Mouse (Mus musculus) bone marrow macrophage, adult 2 months (primary cell): ENCODE data around the gene Eef1a1. TPM values are rescaled to one million over a fixed set of nuclear protein-coding genes. Genes with fewer than 3 reads are reported as not detected.
A peak's percentile ranks its signal among the peaks of the same experiment; 100 is the strongest.
"Not testable (repeated sequence)": the region's sequence is repeated elsewhere in the genome, so short reads cannot be mapped to it uniquely, and the experiment has no call there.

Experiments
- H3K27ac ChIP-seq: 2 replicates; pipeline ENCODE4 v1.5.1; 2012; ENCODE audit warnings: low read depth, low read length; ENCODE audit not compliant: insufficient read depth
- H3K4me1 ChIP-seq: 2 replicates; pipeline ENCODE4 v1.6.1; 2012; ENCODE audit warnings: low read length; ENCODE audit not compliant: control insufficient read depth, insufficient read depth
- H3K4me3 ChIP-seq: 2 replicates; pipeline ENCODE4 v1.5.1; 2012; ENCODE audit warnings: mild to moderate bottlenecking, low read length, moderate library complexity; ENCODE audit not compliant: insufficient read depth
- CTCF ChIP-seq: IDR thresholded peaks from 2 replicates; pipeline ENCODE4 v1.5.1; 2012; ENCODE audit warnings: low read depth, mild to moderate bottlenecking, low read length, moderate library complexity
- POLR2A ChIP-seq: IDR thresholded peaks from 2 replicates; pipeline ENCODE4 v1.6.1; 2012; ENCODE audit warnings: mild to moderate bottlenecking, low read depth, low read length, borderline replicate concordance
- polyA plus RNA-seq: library from polyadenylated mRNA; stranded (reverse); fragments of >200 nt; gene quantifications from 2 replicates; pipeline ENCODE4 v1.2.4, GENCODE M21; 2012; ENCODE audit not compliant: missing spikeins, insufficient read depth, insufficient read length

Eef1a1 gene
- polyA plus RNA-seq, 1 experiment: 6,850 TPM

GRCm38 (mm10) chr9:78492254-78492653 is 3.3 kb upstream of the Eef1a1 start:
- H3K4me1 ChIP-seq: peaks cover 13% of the 10 kb centered on the region
- no peak for TF ChIP-seq CTCF
- TF ChIP-seq POLR2A: no peak

GRCm38 (mm10) chr9:78491169-78491568 is 2.2 kb upstream of the Eef1a1 start:
- TF ChIP-seq CTCF: no peak
- no peak for TF ChIP-seq POLR2A
- Histone ChIP-seq H3K4me3 (no peak overlapping the region), H3K27ac (no peak overlapping the region), H3K4me1 (peaks cover 13% of the 10 kb centered on the region)

More at GRCm38 (mm10) chr9:78492254-78492653, 3.3 kb upstream of the Eef1a1 start:
- no peak overlapping the region for H3K4me3 ChIP-seq
- no peak overlapping the region for H3K27ac ChIP-seq

GRCm38 (mm10) chr9:78488021-78488420 is 930 bp downstream of the Eef1a1 start:
- Histone ChIP-seq H3K4me1 (peaks cover 11% of the 10 kb centered on the region), H3K27ac (peak overlapping the region; percentile 74; the same call in 1 of the 2 replicates), H3K4me3 (peak overlapping the region; percentile 71)

GRCm38 (mm10) chr9:78484660-78485059 is 4.3 kb downstream of the Eef1a1 start:
- H3K4me3 ChIP-seq: no peak overlapping the region
- peaks cover 11% of the 10 kb centered on the region for H3K4me1 ChIP-seq
- TF ChIP-seq CTCF: no peak
- TF ChIP-seq POLR2A: no peak
- no peak overlapping the region for H3K27ac ChIP-seq

- Histone ChIP-seq H3K27ac (peak overlapping the region; percentile 98), H3K4me3 (peak overlapping the region; percentile 84), H3K4me1 (peaks cover 3% of the 10 kb centered on the region; the same call in 1 of the 2 replicates)
- TF ChIP-seq POLR2A (no peak), CTCF (no peak)
Observed at GRCm38 (mm10) chr9:78482386-78482785, 6.6 kb downstream of the Eef1a1 start.

DNA sequence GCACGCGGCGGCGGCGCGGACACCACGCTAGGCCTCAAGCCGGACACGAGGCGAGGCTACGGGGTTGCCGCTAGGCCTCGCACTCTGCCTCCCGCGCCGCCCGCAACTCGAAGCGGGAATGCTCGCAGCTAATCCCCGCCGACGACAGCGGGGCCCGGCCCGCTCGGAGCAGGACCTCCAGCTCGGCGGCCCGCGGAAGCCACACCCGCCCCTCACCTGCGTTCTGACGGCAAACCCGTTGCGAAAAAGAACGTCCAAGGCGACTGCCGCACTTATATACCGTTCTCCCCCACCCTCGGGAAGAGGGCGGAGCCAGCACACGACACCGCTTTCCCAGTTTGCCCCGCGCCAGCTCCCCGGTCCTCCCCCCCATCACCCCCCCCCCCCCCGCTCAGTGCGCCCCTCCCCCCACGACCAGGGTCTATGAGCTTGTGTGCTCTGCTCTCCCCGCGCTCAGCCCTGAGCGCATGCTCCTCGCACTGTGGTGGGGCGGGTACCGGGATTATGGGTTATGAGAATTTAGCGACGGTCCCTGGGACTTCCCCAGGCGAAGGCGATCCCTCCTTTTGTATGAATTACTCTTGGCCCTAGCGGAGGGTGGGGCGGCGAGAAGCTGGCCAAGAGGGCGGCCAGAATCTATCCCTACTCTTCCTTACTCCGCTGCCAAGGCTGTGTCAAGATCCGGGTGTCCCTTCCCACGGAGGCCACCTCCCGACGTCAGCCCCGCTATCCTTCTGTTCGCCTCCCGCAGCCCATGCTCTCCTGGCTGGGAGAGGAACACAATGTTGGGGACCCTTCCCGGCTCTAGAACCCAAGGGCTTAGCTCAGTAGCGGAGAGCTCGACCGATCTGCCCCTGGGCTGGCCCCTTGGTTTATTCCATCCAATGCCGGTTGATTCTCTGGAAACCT is 7.3 kb downstream of the Eef1a1 start:
- TF ChIP-seq CTCF: no peak
- TF ChIP-seq POLR2A: peak; percentile 97
- H3K4me1 ChIP-seq: peaks cover 3% of the 10 kb centered on the region; the same call in 1 of the 2 replicates
- H3K4me3 ChIP-seq: peak overlapping the region; percentile 99
- peak overlapping the region; percentile 98 for H3K27ac ChIP-seq

DNA sequence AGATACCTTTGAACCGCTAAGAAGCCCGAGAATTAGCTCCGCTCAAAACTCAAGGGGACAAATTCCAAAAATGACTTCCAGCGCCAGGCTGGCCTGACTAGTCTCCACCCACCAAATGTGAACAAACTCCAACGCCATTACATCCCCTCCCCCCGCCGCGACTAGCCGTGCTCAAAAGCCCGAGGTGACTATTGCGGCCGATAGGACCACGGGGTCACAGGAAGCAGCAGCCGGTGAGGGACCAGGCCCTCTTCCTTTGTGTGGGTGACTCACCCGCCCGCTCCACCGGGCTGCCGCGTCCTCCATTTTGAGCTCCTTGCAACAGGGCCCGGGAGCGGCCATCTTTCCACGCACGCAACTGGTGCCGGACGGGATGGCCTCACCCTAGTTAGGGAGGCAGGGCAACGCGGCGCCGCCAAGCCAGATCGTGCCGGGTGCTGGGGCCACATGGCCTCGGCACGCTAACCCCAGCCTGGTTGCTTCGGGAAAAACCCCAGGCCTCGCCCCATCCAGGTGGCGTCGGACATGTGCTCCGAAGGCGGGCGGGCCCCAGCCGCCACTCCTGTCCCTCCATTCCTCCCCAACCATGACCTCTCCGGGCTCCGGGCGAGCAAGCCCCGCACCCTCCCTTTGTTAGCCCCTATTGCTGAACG is 8.1 kb downstream of the Eef1a1 start:
- H3K4me1 ChIP-seq: peaks cover 3% of the 10 kb centered on the region; the same call in 1 of the 2 replicates
- peak overlapping the region; percentile 97 for H3K27ac ChIP-seq
- H3K4me3 ChIP-seq: peak overlapping the region; percentile 99
- TF ChIP-seq CTCF (no peak), POLR2A (no peak)

DNA sequence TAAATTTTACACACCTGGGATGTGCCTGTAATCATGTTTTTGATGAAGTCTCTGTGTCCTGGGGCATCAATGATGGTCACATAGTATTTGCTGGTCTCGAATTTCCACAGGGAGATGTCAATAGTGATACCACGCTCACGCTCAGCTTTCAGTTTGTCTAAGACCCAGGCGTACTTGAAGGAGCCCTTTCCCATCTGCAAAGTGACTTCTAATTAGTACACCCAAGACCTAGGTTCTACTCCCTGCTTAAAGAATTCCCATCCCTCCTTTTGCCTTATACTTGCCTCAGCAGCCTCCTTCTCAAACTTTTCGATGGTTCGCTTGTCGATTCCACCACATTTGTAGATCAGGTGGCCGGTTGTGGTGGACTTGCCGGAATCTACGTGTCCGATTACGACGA is 8.7 kb downstream of the Eef1a1 start:
- H3K4me1 ChIP-seq: not testable (repeated sequence)
- H3K4me3 ChIP-seq: peak overlapping the region; percentile 99
- peak overlapping the region; percentile 97 for H3K27ac ChIP-seq

GRCm38 (mm10) chr9:78479308-78479707 is 9.6 kb downstream of the Eef1a1 start:
- H3K27ac ChIP-seq: peak overlapping the region; percentile 34
- H3K4me3 ChIP-seq: peak overlapping the region; percentile 99
- H3K4me1 ChIP-seq: not testable (repeated sequence)

GRCm38 (mm10) chr9:78478009-78478605 is 10.8 kb downstream of the Eef1a1 start:
- H3K4me3 ChIP-seq, H3K4me1 ChIP-seq: not testable (repeated sequence)
- 0 out of 2 replicates have a peak overlapping the region, but pooled peaks have one; percentile 8 for H3K27ac ChIP-seq
